Mouse (Mus musculus): Measurements from ENCODE around the gene Sema3a.

GRCm38 (mm10) chr5:13550953-13551352 lies 425.7 kb downstream of the Sema3a start:
- TF ChIP-seq GATA1 (IDR thresholded peaks at IDR 0.05; ENCODE audit: borderline replicate concordance, low read length), result no peak
- TF ChIP-seq FLI1 (IDR thresholded peaks at IDR 0.05; ENCODE audit: low read length), result no peak
